Mouse (Mus musculus) ovary, adult 18-20 months (tissue): ENCODE data around the gene Ppp1r13l.

Source experiments
- DNase-seq: peaks from one replicate; pipeline ENCODE4 v3.0.0; 2022; ENCODE audit warnings: low spot score, mixed read lengths

The Ppp1r13l gene

GRCm38 (mm10) chr7:19365376-19365775, 5.8 kb downstream of the Ppp1r13l start:
- DNase-seq, result no peak

- no peak for DNase-seq
Measured at GRCm38 (mm10) chr7:19368380-19368779, 8.8 kb downstream of the Ppp1r13l start.

- DNase-seq, result no peak
Measured at GRCm38 (mm10) chr7:19369823-19370425, 10.4 kb downstream of the Ppp1r13l start.

GRCm38 (mm10) chr7:19373367-19373766, 13.8 kb downstream of the Ppp1r13l start:
- no peak for DNase-seq

GRCm38 (mm10) chr7:19375368-19375767, 15.8 kb downstream of the Ppp1r13l start:
- no peak for DNase-seq

GRCm38 (mm10) chr7:19376019-19376418, 16.5 kb downstream of the Ppp1r13l start:
- no peak for DNase-seq

GRCm38 (mm10) chr7:19378049-19378448, 18.5 kb downstream of the Ppp1r13l start:
- no peak for DNase-seq

- DNase-seq, result peak; percentile 97
Measured at GRCm38 (mm10) chr7:19381377-19382165, 22.0 kb downstream of the Ppp1r13l start, which contains the start of gene Ercc2. Gene Ercc2, plus strand, starts transcription at chr7:19382010.

- no peak for DNase-seq
Measured at GRCm38 (mm10) chr7:19382166-19382541, 22.6 kb downstream of the Ppp1r13l start.

- no peak for DNase-seq
Measured at GRCm38 (mm10) chr7:19383708-19384107, 24.2 kb downstream of the Ppp1r13l start.

GRCm38 (mm10) chr7:19388699-19389413, 29.3 kb downstream of the Ppp1r13l start:
- DNase-seq, result no peak

GRCm38 (mm10) chr7:19394484-19394883, 34.9 kb downstream of the Ppp1r13l start:
- no peak for DNase-seq

GRCm38 (mm10) chr7:19399496-19400280, 40.1 kb downstream of the Ppp1r13l start:
- DNase-seq, result no peak

- no peak for DNase-seq
Measured at GRCm38 (mm10) chr7:19400946-19401345, 41.4 kb downstream of the Ppp1r13l start.

- DNase-seq, result no peak
Measured at GRCm38 (mm10) chr7:19402535-19403112, 43.1 kb downstream of the Ppp1r13l start.

GRCm38 (mm10) chr7:19403731-19404296, 44.3 kb downstream of the Ppp1r13l start, which contains the start of gene Klc3:
Gene Klc3, minus strand, starts transcription at chr7:19404104.
- DNase-seq, result peak; percentile 43

- DNase-seq, result no peak
Measured at GRCm38 (mm10) chr7:19404476-19404875, 44.9 kb downstream of the Ppp1r13l start, which contains the start of gene Ckm. Gene Ckm, plus strand, starts transcription at chr7:19404776.

GRCm38 (mm10) chr7:19405417-19405816, 45.9 kb downstream of the Ppp1r13l start:
- no peak for DNase-seq

- no peak for DNase-seq
Measured at GRCm38 (mm10) chr7:19409753-19410152, 50.2 kb downstream of the Ppp1r13l start.

GRCm38 (mm10) chr7:19410766-19411344, 51.3 kb downstream of the Ppp1r13l start:
- peak; percentile 55 for DNase-seq

- DNase-seq, result no peak
Measured at GRCm38 (mm10) chr7:19411783-19412182, 52.2 kb downstream of the Ppp1r13l start.
